In genomic region chr7:132699639-132700038, GRCm38 (mm10) we compare ENCODE assay signal across 14 mouse cellular contexts.
DNase-seq lines count a peak whose midpoint lies in the region; ATAC-seq and TF ChIP-seq lines count a peak whose summit lies in the region.
"Had no signal": no experiment of that assay in that cellular context is flagged by ENCODE, and none has a peak within 500 bp of the region (broad histone marks: within the 10 kb centered on the region; RNA-seq: fewer than 3 reads in every experiment).

No protein-coding gene starts in this region.

- no peaks in the 10 kb centered on the region for H3K27me3 ChIP-seq in lung, embryonic 16.5 days (ENCODE audit: control insufficient read depth, insufficient read depth, low read depth, low read length)
- no peaks in the 10 kb centered on the region for H3K27me3 ChIP-seq in MEL (ENCODE audit: control insufficient read depth in 1 of 2, insufficient read depth in 2 of 2, low read length in 2 of 2)
- no peaks in the 10 kb centered on the region for H3K27me3 ChIP-seq in embryonic facial prominence, embryonic 10.5 days (replicated peaks; ENCODE audit: low read depth, poor library complexity, severe bottlenecking)
- no peaks in the 10 kb centered on the region for H3K27me3 ChIP-seq in kidney, embryonic 15.5 days
- no peaks in the 10 kb centered on the region for H3K27me3 ChIP-seq in hindbrain, embryonic 10.5 days (ENCODE audit: insufficient read depth, poor library complexity, severe bottlenecking)
- H3K27me3 ChIP-seq: liver, embryonic 15.5 days; Patski had no signal

- TF ChIP-seq CTCF in MEL (IDR thresholded peaks at IDR 0.05 in 2 of 3, conservative IDR thresholded peaks at IDR 0.05 in 1 of 3; ENCODE audit: control insufficient read depth in 1 of 3, insufficient read depth in 1 of 3, low read depth in 2 of 3, low read length in 3 of 3, poor library complexity in 1 of 3, severe bottlenecking in 1 of 3): no peak

- no peaks in the 10 kb centered on the region for H3K36me3 ChIP-seq in lung, embryonic 16.5 days (ENCODE audit: control insufficient read depth, insufficient read depth, low read length)
- H3K36me3 ChIP-seq in MEL (ENCODE audit: control insufficient read depth in 1 of 2, insufficient read depth in 2 of 2, low read length in 2 of 2): no peaks in the 10 kb centered on the region
- peaks cover 4% of the 10 kb centered on the region; the same call in 1 of the 2 replicates for H3K36me3 ChIP-seq in embryonic facial prominence, embryonic 10.5 days (replicated peaks)
- 0 out of 2 replicates have a peak, but pooled peaks cover 4% of the 10 kb centered on the region for H3K36me3 ChIP-seq in kidney, embryonic 15.5 days
- H3K36me3 ChIP-seq in hindbrain, embryonic 10.5 days: 0 out of 2 replicates have a peak, but pooled peaks cover 4% of the 10 kb centered on the region
- H3K36me3 ChIP-seq: liver, embryonic 15.5 days had no signal

- no peak for TF ChIP-seq POLR2A in MEL (IDR thresholded peaks at IDR 0.05; ENCODE audit: control insufficient read depth in 1 of 2, insufficient read depth in 1 of 2, low read depth in 1 of 2, low read length in 2 of 2, poor library complexity in 1 of 2)

- H3K4me1 ChIP-seq in lung, embryonic 16.5 days (replicated peaks; ENCODE audit: control insufficient read depth, insufficient read depth, low read length): peaks cover 9% of the 10 kb centered on the region
- no peaks in the 10 kb centered on the region for H3K4me1 ChIP-seq in MEL (ENCODE audit: control insufficient read depth in 1 of 2, insufficient read depth in 2 of 2, low read length in 2 of 2)
- peaks cover 22% of the 10 kb centered on the region for H3K4me1 ChIP-seq in embryonic facial prominence, embryonic 10.5 days
- H3K4me1 ChIP-seq in kidney, embryonic 15.5 days: peaks cover 8% of the 10 kb centered on the region; the same call in 1 of the 2 replicates
- H3K4me1 ChIP-seq in hindbrain, embryonic 10.5 days (replicated peaks): peaks cover 28% of the 10 kb centered on the region

- no peak for DNase-seq in lung, postnatal 36 days
- DNase-seq in MEL (ENCODE audit: low read depth, low spot score): no peak
- no peak for DNase-seq in embryonic facial prominence, embryonic 10.5 days (ENCODE audit: low spot score)
- DNase-seq in testis, postnatal 14 days (ENCODE audit: low spot score): no peak
- DNase-seq in hindbrain, embryonic 10.5 days (ENCODE audit: low spot score): no peak
- DNase-seq: cerebellum, postnatal 10 days; left cerebral cortex, postnatal 4 days had no signal

- H3K9ac ChIP-seq in lung, embryonic 16.5 days (ENCODE audit: low read length): 0 out of 2 replicates have a peak overlapping the region, but pooled peaks have one; percentile 27
- no peak overlapping the region for H3K9ac ChIP-seq in MEL (ENCODE audit: control insufficient read depth, low read depth, low read length, poor library complexity, severe bottlenecking)
- H3K9ac ChIP-seq in kidney, embryonic 15.5 days: no peak overlapping the region
- H3K9ac ChIP-seq: liver, embryonic 15.5 days had no signal

- H3K4me3 ChIP-seq in lung, embryonic 16.5 days (ENCODE audit: low read length): no peak overlapping the region
- H3K4me3 ChIP-seq in MEL (ENCODE audit: control insufficient read depth in 1 of 2, insufficient read depth in 1 of 2, low read depth in 2 of 2, low read length in 2 of 2): no peak overlapping the region
- H3K4me3 ChIP-seq in embryonic facial prominence, embryonic 10.5 days: no peak overlapping the region
- no peak overlapping the region for H3K4me3 ChIP-seq in kidney, embryonic 15.5 days (replicated peaks)
- H3K4me3 ChIP-seq in hindbrain, embryonic 10.5 days: no peak overlapping the region
- H3K4me3 ChIP-seq: liver, embryonic 15.5 days had no signal

- no peak for ATAC-seq in lung, embryonic 16.5 days (ENCODE audit: low read depth)
- peak; percentile 30 for ATAC-seq in neutrophil, adult 5-6 weeks (ENCODE audit: extremely low read depth, insufficient number of reproducible peaks, low FRiP score, poor library complexity, severe bottlenecking)
- no peak for ATAC-seq in kidney, embryonic 15.5 days (replicated peaks; ENCODE audit: low FRiP score)
- ATAC-seq: Patski had no signal

- TF ChIP-seq RAD21 in MEL (IDR thresholded peaks at IDR 0.05; ENCODE audit: low read depth, low read length): no peak

- H3K4me2 ChIP-seq in lung, embryonic 16.5 days (ENCODE audit: low read depth, low read length): no peak overlapping the region
- no peak overlapping the region for H3K4me2 ChIP-seq in kidney, embryonic 15.5 days
- H3K4me2 ChIP-seq: liver, embryonic 15.5 days had no signal

- no peak for TF ChIP-seq EP300 in MEL (IDR thresholded peaks at IDR 0.05; ENCODE audit: low read depth in 1 of 2, low read length in 2 of 2)

- no peak overlapping the region for H3K27ac ChIP-seq in lung, embryonic 16.5 days (ENCODE audit: low read length)
- no peak overlapping the region for H3K27ac ChIP-seq in MEL (ENCODE audit: control insufficient read depth, low read depth, low read length)
- peak overlapping the region; percentile 7; the same call in 1 of the 2 replicates for H3K27ac ChIP-seq in embryonic facial prominence, embryonic 10.5 days (replicated peaks)
- H3K27ac ChIP-seq in kidney, embryonic 15.5 days: no peak overlapping the region
- no peak overlapping the region for H3K27ac ChIP-seq in hindbrain, embryonic 10.5 days
- H3K27ac ChIP-seq: kidney, postnatal 0 days; liver, embryonic 15.5 days; stomach, postnatal 0 days had no signal

- H3K79me2 ChIP-seq in MEL (ENCODE audit: control insufficient read depth, insufficient read depth, low read length, poor library complexity): no peaks in the 10 kb centered on the region

- H3K9me3 ChIP-seq in lung, embryonic 16.5 days (ENCODE audit: control insufficient read depth, low read length): 0 out of 2 replicates have a peak, but pooled peaks cover 2% of the 10 kb centered on the region
- H3K9me3 ChIP-seq in MEL (replicated peaks; ENCODE audit: insufficient read depth, low read length): no peaks in the 10 kb centered on the region
- peaks cover 4% of the 10 kb centered on the region; the same call in 1 of the 2 replicates for H3K9me3 ChIP-seq in embryonic facial prominence, embryonic 10.5 days
- 0 out of 2 replicates have a peak, but pooled peaks cover 3% of the 10 kb centered on the region for H3K9me3 ChIP-seq in kidney, embryonic 15.5 days (replicated peaks)
- 0 out of 2 replicates have a peak, but pooled peaks cover 3% of the 10 kb centered on the region for H3K9me3 ChIP-seq in hindbrain, embryonic 10.5 days
- H3K9me3 ChIP-seq: liver, embryonic 15.5 days had no signal

TF ChIP-seq in MEL, 35 proteins besides CTCF, POLR2A, EP300 and RAD21:
- no peak for TF ChIP-seq GATA1 (IDR thresholded peaks at IDR 0.05; ENCODE audit: low read depth, low read length)
- TF ChIP-seq USF1 (IDR thresholded peaks at IDR 0.05; ENCODE audit: low read depth, low read length): peak; percentile 49; the same call in 1 of the 2 replicates
